Mouse (Mus musculus) MEL (cell line): ENCODE measurements around the gene Lrrc30.

Experiments
- EP300 ChIP-seq, 2 experiments: IDR thresholded peaks; 2 replicates each; pipeline ENCODE4 v1.6.1; 2011; ENCODE audit warnings: improper control_type of control experiment in 2 of 2, low read length in 2 of 2, low read depth in 1 of 2, mild to moderate bottlenecking in 1 of 2
- MEF2A ChIP-seq: IDR thresholded peaks from 2 replicates; pipeline ENCODE4 v1.6.1; 2014; ENCODE audit warnings: low read depth, mild to moderate bottlenecking, inconsistent platforms, low read length, improper control_type of control experiment; ENCODE audit not compliant: poor library complexity, insufficient replicate concordance, severe bottlenecking; ENCODE audit errors: extremely low read depth

DNA sequence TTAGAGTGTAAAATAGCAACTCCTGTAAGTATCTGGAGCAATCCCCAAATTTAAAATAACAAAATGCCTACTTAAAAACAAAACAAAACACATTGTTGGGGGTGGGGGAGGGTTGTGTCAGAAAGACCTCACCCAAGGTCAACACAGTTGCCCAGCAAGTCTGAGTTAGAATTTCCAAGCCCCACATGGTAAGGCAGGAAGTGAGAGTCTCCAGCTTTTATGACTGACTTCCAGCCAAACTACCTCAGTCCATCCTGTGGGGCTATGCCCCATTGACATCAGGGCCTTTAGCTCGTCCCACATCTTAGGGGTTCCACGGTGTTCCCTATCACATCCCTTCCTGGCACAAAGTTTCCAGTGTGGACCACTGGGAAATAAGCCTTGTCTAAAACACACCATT, 4.4 kb upstream of the Lrrc30 start:
- no peak for TF ChIP-seq EP300 (IDR thresholded peaks at IDR 0.05; ENCODE audit: low read depth in 1 of 2, low read length in 2 of 2)
- TF ChIP-seq MEF2A, result no peak
